Mouse (Mus musculus) C2C12 (cell line): ENCODE results near the gene Ppp1r9b.

Experiments used
- CEBPB ChIP-seq: IDR thresholded peaks from one replicate; pipeline ENCODE4 v1.6.1; 2011; ENCODE audit warnings: low read depth, mild to moderate bottlenecking, control low read depth, moderate library complexity
- CTCF ChIP-seq: IDR thresholded peaks from one replicate; pipeline ENCODE4 v1.5.1; 2011; ENCODE audit not compliant: control insufficient read depth, insufficient read depth, insufficient read length
- FOSL1 ChIP-seq: IDR thresholded peaks from one replicate; pipeline ENCODE4 v1.8.0; 2011; ENCODE audit warnings: mild to moderate bottlenecking, low read length; ENCODE audit not compliant: poor library complexity, insufficient read depth, severe bottlenecking
- MAX ChIP-seq: IDR thresholded peaks from one replicate; pipeline ENCODE4 v1.6.1; 2011; ENCODE audit warnings: mild to moderate bottlenecking, control low read depth
- MYOD1 ChIP-seq: IDR thresholded peaks from one replicate; pipeline ENCODE4 v1.6.1; 2011; ENCODE audit warnings: low read depth; ENCODE audit not compliant: control insufficient read depth, insufficient read length
- MYOG ChIP-seq: IDR thresholded peaks from one replicate; pipeline ENCODE4 v1.6.1; 2011; ENCODE audit not compliant: control insufficient read depth, insufficient read length; ENCODE audit errors: extremely low read depth
- USF1 ChIP-seq: IDR thresholded peaks from one replicate; pipeline ENCODE4 v1.6.1; 2011; ENCODE audit warnings: low read depth, mild to moderate bottlenecking, control low read depth, moderate library complexity

- TF ChIP-seq CTCF (peak; percentile 56), MAX (peak; percentile 60), USF1 (no peak), MYOG (no peak), FOSL1 (no peak), CEBPB (no peak), MYOD1 (no peak)
Measured at GRCm38 (mm10) chr11:95042096-95042495, 51.3 kb downstream of the Ppp1r9b start.
